ENCODE assay signal across 15 mouse cellular contexts in genomic region chr19:46429250-46429649, GRCm38 (mm10).
"Had no signal": no experiment of that assay in that cellular context is flagged by ENCODE, and none has a peak within 500 bp of the region (broad histone marks: within the 10 kb centered on the region; RNA-seq: fewer than 3 reads in every experiment).

No protein-coding gene starts in this region.

- H3K36me3 ChIP-seq: neural tube, embryonic 15.5 days had no signal

- H3K27ac ChIP-seq: neural tube, embryonic 15.5 days; stomach, embryonic 15.5 days; stomach, postnatal 0 days had no signal

- H3K27me3 ChIP-seq: neural tube, embryonic 15.5 days; stomach, embryonic 15.5 days had no signal

- DNase-seq: retina, postnatal 1 day; right cerebral cortex, adult 18-20 months; right cerebral cortex, postnatal 14 days; right cerebral cortex, postnatal 25 days; right cerebral cortex, postnatal 4 days; spleen, adult 18-20 months; thymus, adult 18-20 months; thymus, adult 2 months; thymus, postnatal 14 days; thymus, postnatal 25 days; thymus, postnatal 36 days; thymus, postnatal 4 days had no signal

- H3K9ac ChIP-seq: neural tube, embryonic 15.5 days; stomach, embryonic 15.5 days had no signal

- H3K4me2 ChIP-seq: neural tube, embryonic 15.5 days; stomach, embryonic 15.5 days had no signal

- H3K9me3 ChIP-seq: neural tube, embryonic 15.5 days; stomach, embryonic 15.5 days had no signal

- H3K4me3 ChIP-seq: neural tube, embryonic 15.5 days; stomach, embryonic 15.5 days had no signal
